Mouse (Mus musculus): ENCODE data around the gene Rsph4a.
"Not testable (repeated sequence)": the region's sequence is repeated elsewhere in the genome, so short reads cannot be mapped to it uniquely, and the experiment has no call there.

Rsph4a gene

GRCm38 (mm10) chr10:33904530-33905481 lies at the start of gene Rsph4a:
Rsph4a (plus strand) TSS chr10:33905111.
- peak; percentile 72 for DNase-seq

GRCm38 (mm10) chr10:33857421-33857820 lies 47.5 kb upstream of the Rsph4a start, which contains the start of gene Sult3a1:
Sult3a1 (plus strand) TSS chr10:33857721.
- no peak for DNase-seq

DNA sequence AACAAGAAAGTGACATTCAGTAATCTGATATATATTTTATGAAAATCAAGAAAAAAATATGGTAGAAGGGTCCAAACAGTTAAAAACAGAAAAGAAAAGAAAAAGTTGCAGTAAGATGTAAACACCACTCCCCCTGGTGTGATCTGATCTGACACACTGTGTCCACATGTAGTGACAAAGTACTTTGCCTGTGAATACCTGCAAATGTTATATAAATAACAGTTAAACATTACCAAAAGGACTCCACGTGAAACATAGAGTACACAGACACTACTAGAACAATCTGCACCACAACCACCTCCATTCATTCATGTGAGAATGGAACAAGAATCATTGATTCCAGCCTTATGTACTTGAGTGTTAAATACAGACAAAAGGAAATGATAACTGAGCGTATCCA lies 38.9 kb upstream of the Rsph4a start:
- no peak for DNase-seq

- no peak for DNase-seq
Observed at GRCm38 (mm10) chr10:33870441-33870840, 34.5 kb upstream of the Rsph4a start.

GRCm38 (mm10) chr10:33872672-33873398 lies 32.1 kb upstream of the Rsph4a start:
- DNase-seq = no peak

DNA sequence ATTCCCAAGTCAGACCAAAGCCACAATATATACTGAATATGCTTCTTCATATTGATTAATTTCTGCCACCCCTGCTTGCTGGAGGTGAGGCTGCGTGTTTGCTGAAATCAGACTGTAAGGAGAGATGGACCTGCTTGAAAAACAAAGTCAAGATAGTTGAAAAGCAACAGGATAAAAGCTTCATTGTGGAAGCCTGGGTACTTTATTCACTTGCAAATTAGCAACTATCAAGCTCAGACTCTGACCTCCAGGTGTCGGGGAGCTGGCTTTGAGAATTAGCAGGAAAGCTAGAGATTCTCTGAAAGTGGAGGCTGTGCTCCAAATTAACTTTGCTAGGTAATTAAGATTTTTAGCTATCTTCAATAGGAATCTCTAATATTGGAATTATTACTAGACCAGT lies 22.5 kb upstream of the Rsph4a start:
- not testable (repeated sequence) for DNase-seq

GRCm38 (mm10) chr10:33901520-33901919 lies 3.4 kb upstream of the Rsph4a start:
- DNase-seq = not testable (repeated sequence)

DNA sequence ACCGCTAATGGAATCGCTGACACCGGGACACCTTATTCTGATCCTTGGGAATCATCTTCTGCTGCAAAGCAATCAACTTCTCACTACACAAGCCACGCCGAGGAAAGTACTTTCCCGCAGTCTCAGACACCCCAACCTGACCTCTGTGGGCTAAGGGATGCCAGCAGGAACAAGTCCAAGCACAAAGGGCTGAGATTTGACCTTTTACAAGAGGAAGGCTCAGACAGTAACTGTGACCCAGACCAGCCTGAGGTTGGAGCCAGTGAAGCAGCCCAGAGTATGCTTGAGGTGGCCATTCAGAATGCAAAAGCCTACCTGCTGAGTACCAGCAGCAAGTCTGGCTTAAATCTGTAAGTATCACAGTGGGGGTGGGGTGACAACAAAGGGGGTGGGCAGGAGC lies 578 bp downstream of the Rsph4a start:
- no peak for DNase-seq

GRCm38 (mm10) chr10:33940702-33941101 lies 35.8 kb downstream of the Rsph4a start:
- DNase-seq = no peak

GRCm38 (mm10) chr10:33945390-33945789 lies 40.5 kb downstream of the Rsph4a start:
- no peak for DNase-seq

DNA sequence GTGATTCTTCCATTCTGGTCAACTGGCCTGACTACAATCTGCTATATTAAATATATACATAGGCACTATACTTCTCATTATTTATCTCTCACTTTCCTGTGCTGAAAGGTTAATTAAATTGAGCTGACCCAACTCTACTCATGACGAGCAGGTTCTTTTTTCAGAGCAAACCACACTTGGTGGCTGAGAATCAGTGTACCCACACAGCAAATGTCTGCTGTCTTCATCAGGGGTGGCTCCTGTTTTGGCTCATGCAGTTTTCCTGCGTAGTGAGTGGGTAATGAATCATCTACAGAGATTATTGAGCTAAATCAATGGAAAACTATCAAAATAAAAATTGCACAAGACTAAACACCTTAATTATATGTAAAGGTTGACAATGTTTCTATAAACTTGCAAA lies 41.4 kb downstream of the Rsph4a start:
- DNase-seq = peak; percentile 24

DNA sequence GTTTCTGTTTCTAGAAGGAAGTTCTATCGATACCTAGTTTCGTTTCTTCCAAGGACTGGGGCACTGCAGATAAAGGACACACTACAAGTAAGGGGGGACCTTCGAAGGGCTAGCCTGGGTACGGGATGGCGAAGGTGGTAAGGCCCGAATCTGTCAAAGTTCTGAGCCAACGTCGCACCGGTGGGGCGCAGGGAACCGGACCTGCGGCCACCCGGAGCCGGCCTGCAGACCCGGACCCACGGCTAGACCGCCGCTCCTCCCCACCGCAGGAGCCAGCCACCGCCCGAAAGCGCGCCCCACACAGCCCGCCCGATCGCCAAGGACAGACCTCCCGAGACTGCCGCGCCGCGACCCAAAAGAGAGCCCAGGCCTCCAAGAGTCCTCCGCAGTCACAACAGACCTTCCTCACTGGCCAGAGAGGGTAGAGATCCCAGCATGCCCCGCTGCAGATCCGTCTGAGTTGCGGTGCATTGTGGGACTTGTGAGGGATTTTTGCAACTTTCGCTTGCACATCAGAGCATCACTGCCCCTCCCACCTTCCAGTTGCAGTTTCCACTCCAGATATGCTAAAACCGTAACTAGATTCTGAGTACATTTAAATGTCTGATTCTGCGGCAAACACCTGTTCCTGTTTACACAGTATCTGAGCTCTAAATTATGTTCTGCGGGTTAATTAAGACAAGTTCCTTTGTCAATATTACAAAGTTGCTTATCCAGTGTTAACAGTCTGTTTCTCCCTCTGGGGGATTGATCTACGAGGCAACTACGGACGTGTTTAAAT lies 46.1 kb downstream of the Rsph4a start, which contains the start of gene Zup1:
Zup1 (minus strand) TSS at position 467 of the 781 bp plus-strand sequence.
- DNase-seq = peak; percentile 83

- no peak for DNase-seq
Observed at GRCm38 (mm10) chr10:33952509-33952908, 47.6 kb downstream of the Rsph4a start.

Measured in layer of hippocampus, adult 9-11 months (tissue).